Mouse (Mus musculus): ENCODE results near the gene Csdc2. TPM values are rescaled to one million over a fixed set of nuclear protein-coding genes. Genes with fewer than 3 reads are reported as not detected.

The Csdc2 gene
- total and polyA plus RNA-seq, 2 experiments from 2014 or later = 188 to 269 TPM

DNA sequence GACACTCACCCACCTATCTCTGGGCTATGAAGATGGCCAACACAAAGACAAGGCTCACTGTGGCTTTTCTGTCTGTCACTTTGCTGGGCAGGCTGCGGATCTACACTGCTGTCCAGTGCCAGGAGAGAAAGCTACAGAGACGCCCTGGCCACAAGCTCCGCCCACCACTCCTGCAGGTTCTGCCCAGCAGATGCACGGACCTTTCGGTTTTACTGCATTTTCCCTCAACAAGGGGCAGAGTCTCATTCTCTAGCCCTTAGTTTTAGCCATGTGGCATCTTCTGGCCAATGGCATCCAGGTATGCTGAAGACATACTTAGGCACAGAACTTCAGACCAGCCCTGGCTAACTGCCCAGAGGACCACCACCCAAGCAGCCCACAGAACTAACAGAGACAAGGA lies 15.3 kb upstream of the Csdc2 start:
- peaks cover 8% of the 10 kb centered on the region for H3K36me3 ChIP-seq (ENCODE audit: insufficient read depth, low read length)
- peaks cover 15% of the 10 kb centered on the region for H3K4me1 ChIP-seq (ENCODE audit: insufficient read depth, low read length)
- H3K9ac ChIP-seq (replicated peaks; ENCODE audit: low read length) = no peak overlapping the region
- H3K4me3 ChIP-seq (ENCODE audit: low read length) = no peak overlapping the region
- peak overlapping the region; percentile 74 for H3K27ac ChIP-seq
- no peaks in the 10 kb centered on the region for H3K27me3 ChIP-seq (ENCODE audit: insufficient read depth, low read length)
- ATAC-seq = peak; percentile 1; the same call in 1 of the 2 replicates
- no peak for TF ChIP-seq CTCF (IDR thresholded peaks at IDR 0.05; ENCODE audit: low read depth)
- DNase-seq (ENCODE audit: low spot score) = peak; percentile 46
- 53% methylated on average over 5 of the region's 5 CpGs for WGBS
- H3K9me3 ChIP-seq (ENCODE audit: low read length) = no peaks in the 10 kb centered on the region
- H3K4me2 ChIP-seq (ENCODE audit: low read depth, low read length) = no peak overlapping the region

DNA sequence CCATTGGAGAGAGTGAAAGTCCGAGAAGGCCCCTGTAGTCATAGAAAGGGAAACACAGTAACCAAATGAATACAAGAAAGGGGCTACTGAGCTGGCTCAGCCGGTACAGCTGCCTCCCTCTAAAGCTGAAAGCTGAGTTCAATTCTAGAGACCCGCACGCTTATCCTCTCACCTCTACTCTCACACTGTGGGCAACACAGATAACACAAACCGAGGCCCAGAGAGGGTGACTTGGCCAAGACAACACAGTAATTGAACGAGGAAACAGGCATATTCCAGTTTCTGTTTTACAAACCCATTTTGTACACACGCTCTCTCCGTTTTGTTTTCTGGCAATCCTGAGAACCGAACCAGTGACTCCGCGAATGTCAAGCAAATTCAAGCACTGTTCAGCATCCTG lies 11.6 kb upstream of the Csdc2 start:
- WGBS = 76% methylated on average over 11 of the region's 11 CpGs
- H3K4me2 ChIP-seq (ENCODE audit: low read depth, low read length) = peak overlapping the region; percentile 84
- TF ChIP-seq CTCF (IDR thresholded peaks at IDR 0.05; ENCODE audit: low read depth) = no peak
- ATAC-seq (no peak), DNase-seq (ENCODE audit: low spot score) (no peak)
- peak overlapping the region; percentile 88; the same call in 1 of the 2 replicates for H3K27ac ChIP-seq
- H3K4me3 ChIP-seq (ENCODE audit: low read length) = peak overlapping the region; percentile 68
- H3K27me3 ChIP-seq (ENCODE audit: insufficient read depth, low read length) = no peaks in the 10 kb centered on the region
- H3K9me3 ChIP-seq (ENCODE audit: low read length) = no peaks in the 10 kb centered on the region
- no peaks in the 10 kb centered on the region for H3K36me3 ChIP-seq (ENCODE audit: insufficient read depth, low read length)
- H3K9ac ChIP-seq (replicated peaks; ENCODE audit: low read length) = peak overlapping the region; percentile 68; the same call in 1 of the 2 replicates
- H3K4me1 ChIP-seq (ENCODE audit: insufficient read depth, low read length) = peaks cover 12% of the 10 kb centered on the region

DNA sequence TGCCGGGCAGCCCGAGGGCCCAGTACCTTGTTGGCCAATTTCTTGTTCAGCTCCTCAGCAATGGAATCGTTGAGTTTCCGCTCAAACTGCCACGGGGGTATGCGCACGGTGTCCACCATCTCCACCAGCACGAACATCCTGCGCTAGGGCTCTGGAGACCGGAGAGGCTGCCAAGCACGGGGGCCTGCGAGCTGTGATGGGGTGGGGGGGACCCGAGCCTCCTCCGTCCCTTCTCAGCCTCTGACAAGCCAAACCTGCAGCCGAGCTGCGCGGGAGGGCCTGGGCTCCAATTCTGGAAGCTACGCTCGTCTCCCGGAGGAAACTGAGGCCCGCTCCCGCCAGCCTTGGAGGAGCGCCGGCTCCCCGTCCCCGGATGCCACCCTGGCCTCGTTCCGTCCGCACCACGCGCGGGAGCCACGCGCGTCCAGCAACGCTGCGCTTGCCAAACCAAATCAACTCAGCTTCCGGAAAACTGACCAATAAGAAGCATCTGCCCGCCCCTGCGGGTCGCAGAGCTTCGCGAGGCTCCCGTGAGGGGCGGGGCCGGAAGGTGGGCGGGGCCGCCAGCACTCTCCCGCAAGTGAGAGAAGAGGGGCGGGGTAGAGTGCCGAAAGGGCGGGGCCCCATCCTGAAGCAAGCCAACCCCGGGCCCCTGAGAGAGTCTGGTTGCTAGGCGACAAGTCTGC lies 10.7 kb upstream of the Csdc2 start, which contains the start of gene Polr3h:
Gene Polr3h (minus strand): TSS at position 481 of the 686 bp plus-strand sequence.
- H3K36me3 ChIP-seq (ENCODE audit: insufficient read depth, low read length) = no peaks in the 10 kb centered on the region
- DNase-seq (ENCODE audit: low spot score) (peak; percentile 99), ATAC-seq (peak; percentile 96)
- no peak for TF ChIP-seq CTCF (IDR thresholded peaks at IDR 0.05; ENCODE audit: low read depth)
- H3K27ac ChIP-seq = peak within 1 kb of the TSS; percentile 88
- H3K27me3 ChIP-seq (ENCODE audit: insufficient read depth, low read length) = no peaks in the 10 kb centered on the region
- H3K4me3 ChIP-seq (ENCODE audit: low read length) = peak within 1 kb of the TSS; percentile 68
- peaks cover 12% of the 10 kb centered on the region for H3K4me1 ChIP-seq (ENCODE audit: insufficient read depth, low read length)
- peak within 1 kb of the TSS; percentile 68 for H3K9ac ChIP-seq (replicated peaks; ENCODE audit: low read length)
- WGBS = under 1% methylated on average over 53 of the region's 54 CpGs
- peak within 1 kb of the TSS; percentile 84 for H3K4me2 ChIP-seq (ENCODE audit: low read depth, low read length)
- H3K9me3 ChIP-seq (ENCODE audit: low read length) = no peaks in the 10 kb centered on the region

- Histone ChIP-seq H3K36me3 (ENCODE audit: insufficient read depth, low read length) (no peaks in the 10 kb centered on the region), H3K9ac (replicated peaks; ENCODE audit: low read length) (no peak overlapping the region), H3K4me1 (ENCODE audit: insufficient read depth, low read length) (peaks cover 12% of the 10 kb centered on the region), H3K27me3 (ENCODE audit: insufficient read depth, low read length) (no peaks in the 10 kb centered on the region), H3K4me2 (ENCODE audit: low read depth, low read length) (peak overlapping the region; percentile 84), H3K4me3 (ENCODE audit: low read length) (peak overlapping the region; percentile 68), H3K27ac (peak overlapping the region; percentile 80), H3K9me3 (ENCODE audit: low read length) (no peaks in the 10 kb centered on the region)
- ATAC-seq = no peak
- no peak for DNase-seq (ENCODE audit: low spot score)
- WGBS = 26% methylated on average over 9 of the region's 9 CpGs
- TF ChIP-seq CTCF (IDR thresholded peaks at IDR 0.05; ENCODE audit: low read depth) = no peak
Measured at GRCm38 (mm10) chr15:81926446-81926822, 10.1 kb upstream of the Csdc2 start.

DNA sequence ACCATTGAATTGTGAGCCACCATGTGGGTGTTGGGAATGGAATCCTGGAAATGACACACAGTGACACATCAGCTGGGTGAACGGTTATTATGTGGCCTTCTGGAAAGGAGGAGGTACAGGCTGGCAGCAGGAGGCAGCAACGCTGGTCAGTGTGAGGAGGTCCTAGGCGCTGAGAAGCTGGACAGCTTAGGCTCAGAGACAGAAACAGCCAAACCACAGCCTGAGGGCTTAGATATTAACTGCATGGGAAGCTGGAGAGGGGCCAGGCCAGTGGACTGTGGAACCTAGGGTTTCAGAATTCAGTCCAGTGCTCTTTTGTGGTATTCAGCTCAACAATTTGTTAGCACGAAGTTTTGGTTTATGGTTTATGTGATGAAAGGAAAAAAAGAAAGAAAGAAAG lies 8.8 kb upstream of the Csdc2 start:
- Histone ChIP-seq H3K4me2 (ENCODE audit: low read depth, low read length) (no peak overlapping the region), H3K27me3 (ENCODE audit: insufficient read depth, low read length) (no peaks in the 10 kb centered on the region), H3K4me3 (ENCODE audit: low read length) (no peak overlapping the region), H3K36me3 (ENCODE audit: insufficient read depth, low read length) (no peaks in the 10 kb centered on the region), H3K9ac (replicated peaks; ENCODE audit: low read length) (no peak overlapping the region), H3K9me3 (ENCODE audit: low read length) (no peaks in the 10 kb centered on the region), H3K27ac (peak overlapping the region; percentile 80), H3K4me1 (ENCODE audit: insufficient read depth, low read length) (peaks cover 14% of the 10 kb centered on the region)
- peak; percentile 59 for DNase-seq (ENCODE audit: low spot score)
- WGBS = 37% methylated on average over 4 of the region's 4 CpGs
- ATAC-seq = no peak
- no peak for TF ChIP-seq CTCF (IDR thresholded peaks at IDR 0.05; ENCODE audit: low read depth)

- Histone ChIP-seq H3K9me3 (ENCODE audit: low read length) (no peaks in the 10 kb centered on the region), H3K4me2 (ENCODE audit: low read depth, low read length) (no peak overlapping the region), H3K4me3 (ENCODE audit: low read length) (no peak overlapping the region), H3K27ac (peak overlapping the region; percentile 80), H3K4me1 (ENCODE audit: insufficient read depth, low read length) (peaks cover 16% of the 10 kb centered on the region), H3K27me3 (ENCODE audit: insufficient read depth, low read length) (no peaks in the 10 kb centered on the region), H3K9ac (replicated peaks; ENCODE audit: low read length) (no peak overlapping the region), H3K36me3 (ENCODE audit: insufficient read depth, low read length) (no peaks in the 10 kb centered on the region)
- DNase-seq (ENCODE audit: low spot score) (peak; percentile 75), ATAC-seq (no peak)
- WGBS = 28% methylated on average over 11 of the region's 11 CpGs
- no peak for TF ChIP-seq CTCF (IDR thresholded peaks at IDR 0.05; ENCODE audit: low read depth)
Measured at GRCm38 (mm10) chr15:81928277-81928676, 8.3 kb upstream of the Csdc2 start.

GRCm38 (mm10) chr15:81932951-81933470 lies 3.5 kb upstream of the Csdc2 start:
- WGBS = 21% methylated on average over 12 of the region's 12 CpGs
- H3K4me2 ChIP-seq (ENCODE audit: low read depth, low read length) = peak overlapping the region; percentile 7; the same call in 1 of the 2 replicates
- H3K4me3 ChIP-seq (ENCODE audit: low read length) = no peak overlapping the region
- no peak for TF ChIP-seq CTCF (IDR thresholded peaks at IDR 0.05; ENCODE audit: low read depth)
- H3K9me3 ChIP-seq (ENCODE audit: low read length) = no peaks in the 10 kb centered on the region
- no peak for DNase-seq (ENCODE audit: low spot score)
- no peak overlapping the region for H3K9ac ChIP-seq (replicated peaks; ENCODE audit: low read length)
- no peak for ATAC-seq
- H3K27ac ChIP-seq = peak overlapping the region; percentile 15; the same call in 1 of the 2 replicates
- peaks cover 15% of the 10 kb centered on the region for H3K4me1 ChIP-seq (ENCODE audit: insufficient read depth, low read length)
- H3K36me3 ChIP-seq (ENCODE audit: insufficient read depth, low read length) = no peaks in the 10 kb centered on the region
- H3K27me3 ChIP-seq (ENCODE audit: insufficient read depth, low read length) = no peaks in the 10 kb centered on the region
